Mouse (Mus musculus) forebrain, embryonic 16.5 days (tissue): ENCODE measurements at regions not wholly inside any gene's neighbourhood (a gene's known extent, or its start where the extent isn't known, plus 50 kb on each side); places are given as distances from the start of the nearest gene placed in this dataset.

ENCODE experiments used
- ATAC-seq: fragments of 200-750 bp; cut with Nextera tagmentation; 2 replicates; pipeline ENCODE4 v1.8.0; 2017; ENCODE audit warnings: mild to moderate bottlenecking, moderate library complexity
- H3K27ac ChIP-seq: fragments of 300-500 bp; sonication (generic); 2 replicates; pipeline ENCODE4 v1.5.1; 2014; ENCODE audit warnings: low read length, control low read depth
- H3K27me3 ChIP-seq: fragments of 300-500 bp; sonication (generic); replicated peaks from 2 replicates; pipeline ENCODE4 v1.6.1; 2014; ENCODE audit warnings: low read length; ENCODE audit not compliant: control insufficient read depth, insufficient read depth
- H3K36me3 ChIP-seq: fragments of 300-500 bp; sonication (generic); 2 replicates; pipeline ENCODE4 v1.6.1; 2014; ENCODE audit not compliant: control insufficient read depth, insufficient read depth
- H3K4me1 ChIP-seq: fragments of 300-500 bp; sonication (generic); replicated peaks from 2 replicates; pipeline ENCODE4 v1.6.1; 2014; ENCODE audit warnings: low read length; ENCODE audit not compliant: control insufficient read depth, insufficient read depth
- H3K4me2 ChIP-seq: fragments of 300-500 bp; sonication (generic); 2 replicates; pipeline ENCODE4 v1.6.1; 2014; ENCODE audit warnings: mild to moderate bottlenecking, low read length, control low read depth
- H3K4me3 ChIP-seq: fragments of 300-500 bp; sonication (generic); replicated peaks from 2 replicates; pipeline ENCODE4 v1.5.1; 2014; ENCODE audit warnings: mild to moderate bottlenecking, low read length, control low read depth
- H3K9ac ChIP-seq: fragments of 300-500 bp; sonication (generic); replicated peaks from 2 replicates; pipeline ENCODE4 v1.6.1; 2014; ENCODE audit warnings: low read depth, low read length, control low read depth
- H3K9me3 ChIP-seq: fragments of 300-500 bp; sonication (generic); 2 replicates; pipeline ENCODE4 v1.6.1; 2016; ENCODE audit warnings: low read length; ENCODE audit not compliant: control insufficient read depth
- WGBS: fragments of 180-500 bp; shearing (Covaris S2); extraction: QIAGEN DNeasy Blood & Tissue Kit; methylation state at CpG from one replicate; pipeline ENCODE4 v1.1.7; 2014; 5-methylcytosine and 5-hydroxymethylcytosine counted together

DNA sequence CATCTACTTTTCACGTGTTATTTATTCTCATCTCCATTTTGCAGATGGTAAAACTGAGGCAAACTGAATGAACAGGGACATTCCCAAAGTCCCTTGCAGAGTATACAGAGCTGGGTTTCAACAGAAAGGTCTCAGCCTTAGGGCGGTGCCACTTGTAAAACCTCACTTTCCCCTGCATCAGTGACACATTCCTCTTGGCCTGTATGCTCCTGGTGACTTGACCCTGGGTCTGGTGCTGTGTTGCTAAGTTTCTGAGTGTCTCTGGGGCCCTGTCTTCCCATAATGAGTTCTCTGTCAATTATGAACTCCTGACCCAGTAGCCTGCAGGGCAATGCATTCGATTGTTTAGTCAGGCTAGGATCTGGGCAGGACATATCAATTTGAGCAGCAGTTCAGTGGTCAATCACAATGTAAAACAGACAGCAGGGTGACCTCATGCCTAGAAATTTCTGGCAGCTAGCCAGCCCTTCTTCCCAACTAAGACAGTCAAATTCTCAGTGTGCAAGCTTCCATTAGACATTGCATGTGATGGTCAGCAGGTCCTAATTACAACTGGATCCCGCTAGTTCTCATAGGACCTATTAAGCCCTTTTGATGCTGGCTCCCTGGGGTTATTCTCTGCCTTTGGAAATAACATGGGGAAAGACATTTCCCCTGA lies 863.5 kb upstream of the Lrrc6 start:
- WGBS: 51% methylated on average over 4 of the region's 4 CpGs
- Histone ChIP-seq H3K27me3 (no peaks in the 10 kb centered on the region), H3K9ac (no peak overlapping the region), H3K4me1 (no peaks in the 10 kb centered on the region), H3K4me3 (no peak overlapping the region), H3K9me3 (no peaks in the 10 kb centered on the region), H3K36me3 (no peaks in the 10 kb centered on the region), H3K4me2 (no peak overlapping the region), H3K27ac (no peak overlapping the region)
- peak; percentile 59 for ATAC-seq

DNA sequence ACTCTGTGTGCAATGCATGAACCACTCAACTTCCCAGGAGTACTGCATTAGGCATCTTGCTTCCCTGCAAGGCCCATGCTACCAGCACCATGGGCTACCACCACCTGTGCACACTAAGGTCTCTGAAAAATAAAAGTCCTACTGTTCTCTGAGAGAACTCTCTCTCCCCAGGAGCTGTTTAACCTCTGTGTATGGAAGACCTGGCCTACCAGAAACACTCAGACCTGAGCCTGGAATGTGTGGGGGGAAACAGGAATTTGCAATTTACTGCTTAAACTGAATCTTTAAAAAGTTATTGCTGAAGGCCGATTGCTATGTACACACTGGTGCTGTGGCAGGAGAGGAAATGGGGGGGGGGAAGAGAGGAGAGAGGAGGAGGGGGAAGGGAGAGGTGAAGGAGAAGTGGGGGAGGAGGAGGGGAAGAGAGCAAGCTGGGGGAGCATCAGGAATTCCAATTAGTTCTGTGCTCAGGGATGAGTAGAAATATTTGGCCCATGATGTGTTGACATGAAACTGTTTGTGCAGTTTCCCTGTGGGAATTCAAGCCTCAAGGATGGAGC lies 860.4 kb upstream of the Lrrc6 start:
- no peaks in the 10 kb centered on the region for H3K27me3 ChIP-seq
- no peaks in the 10 kb centered on the region for H3K36me3 ChIP-seq
- no peak overlapping the region for H3K4me3 ChIP-seq
- no peak overlapping the region for H3K27ac ChIP-seq
- no peak overlapping the region for H3K9ac ChIP-seq
- no peak overlapping the region for H3K4me2 ChIP-seq
- no peak for ATAC-seq
- WGBS: 63% methylated on average over 1 of the region's 1 CpGs
- no peaks in the 10 kb centered on the region for H3K4me1 ChIP-seq
- no peaks in the 10 kb centered on the region for H3K9me3 ChIP-seq

DNA sequence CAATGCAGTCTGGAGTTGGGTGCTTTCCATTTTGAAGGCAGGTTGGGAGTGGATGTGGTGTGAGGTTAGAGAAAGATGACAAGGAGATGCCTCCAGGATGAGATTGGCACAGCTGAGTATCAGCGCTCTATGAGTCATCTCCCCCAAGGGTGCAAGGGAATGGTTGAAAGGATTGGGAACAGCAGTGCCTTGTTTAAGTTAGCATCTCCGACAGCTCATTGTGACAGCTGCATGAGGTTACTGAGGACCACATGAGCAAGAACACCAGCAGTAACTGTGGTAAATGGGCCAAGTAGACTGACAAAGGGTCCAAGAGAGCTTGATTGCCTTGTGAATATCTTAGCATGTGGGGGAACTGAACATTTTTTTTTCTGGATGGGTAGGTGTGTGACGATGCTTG lies 857.2 kb upstream of the Lrrc6 start:
- Histone ChIP-seq H3K36me3 (no peaks in the 10 kb centered on the region), H3K9ac (no peak overlapping the region), H3K27me3 (no peaks in the 10 kb centered on the region), H3K27ac (no peak overlapping the region), H3K4me2 (no peak overlapping the region), H3K9me3 (no peaks in the 10 kb centered on the region), H3K4me3 (no peak overlapping the region), H3K4me1 (no peaks in the 10 kb centered on the region)
- WGBS: 82% methylated on average over 3 of the region's 3 CpGs
- no peak for ATAC-seq

GRCm38 (mm10) chr15:67355334-67355733 lies 854.6 kb upstream of the Lrrc6 start:
- Histone ChIP-seq H3K27me3 (no peaks in the 10 kb centered on the region), H3K9ac (no peak overlapping the region), H3K36me3 (no peaks in the 10 kb centered on the region), H3K27ac (no peak overlapping the region), H3K4me2 (no peak overlapping the region), H3K9me3 (no peaks in the 10 kb centered on the region), H3K4me1 (no peaks in the 10 kb centered on the region), H3K4me3 (no peak overlapping the region)
- ATAC-seq: no peak

- H3K36me3 ChIP-seq: no peaks in the 10 kb centered on the region
- no peaks in the 10 kb centered on the region for H3K9me3 ChIP-seq
- H3K4me3 ChIP-seq: no peak overlapping the region
- no peak for ATAC-seq
- no peak overlapping the region for H3K4me2 ChIP-seq
- H3K9ac ChIP-seq: no peak overlapping the region
- no peaks in the 10 kb centered on the region for H3K27me3 ChIP-seq
- no peaks in the 10 kb centered on the region for H3K4me1 ChIP-seq
- H3K27ac ChIP-seq: no peak overlapping the region
These were observed 854.0 kb upstream of the Lrrc6 start for GRCm38 (mm10) chr15:67354598-67355159.

DNA sequence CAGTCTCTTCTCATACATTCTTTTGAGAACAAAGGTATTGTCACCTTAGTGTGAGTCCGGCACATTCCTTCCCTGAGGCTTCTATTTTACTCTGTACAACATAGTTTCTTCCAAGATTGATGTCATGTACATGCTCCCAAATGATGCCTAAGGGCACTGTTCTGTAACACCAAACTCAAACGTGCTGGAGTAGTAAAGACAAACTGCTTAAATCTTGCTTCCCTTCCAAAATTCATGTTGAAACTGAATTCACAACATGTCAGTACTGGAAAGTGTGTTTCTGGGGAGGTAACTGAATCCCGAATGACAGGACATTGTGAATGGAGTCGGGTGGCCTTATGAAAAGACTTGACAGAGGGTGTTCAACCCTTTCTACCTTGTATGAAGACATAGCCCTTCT lies 848.8 kb upstream of the Lrrc6 start:
- H3K4me3 ChIP-seq: no peak overlapping the region
- no peak overlapping the region for H3K27ac ChIP-seq
- no peak for ATAC-seq
- WGBS: 83% methylated on average over 4 of the region's 4 CpGs
- no peak overlapping the region for H3K9ac ChIP-seq
- H3K4me2 ChIP-seq: no peak overlapping the region
- H3K9me3 ChIP-seq: no peaks in the 10 kb centered on the region
- H3K36me3 ChIP-seq: no peaks in the 10 kb centered on the region
- H3K27me3 ChIP-seq: no peaks in the 10 kb centered on the region
- no peaks in the 10 kb centered on the region for H3K4me1 ChIP-seq

- no peaks in the 10 kb centered on the region for H3K9me3 ChIP-seq
- WGBS: 90% methylated on average over 7 of the region's 7 CpGs
- no peak overlapping the region for H3K27ac ChIP-seq
- H3K4me1 ChIP-seq: no peaks in the 10 kb centered on the region
- H3K4me3 ChIP-seq: no peak overlapping the region
- ATAC-seq: no peak
- H3K9ac ChIP-seq: no peak overlapping the region
- no peaks in the 10 kb centered on the region for H3K36me3 ChIP-seq
- no peak overlapping the region for H3K4me2 ChIP-seq
- no peaks in the 10 kb centered on the region for H3K27me3 ChIP-seq
These were observed 844.8 kb upstream of the Lrrc6 start for GRCm38 (mm10) chr15:67345179-67346148.

GRCm38 (mm10) chr15:67342050-67342449 lies 841.3 kb upstream of the Lrrc6 start:
- Histone ChIP-seq H3K36me3 (no peaks in the 10 kb centered on the region), H3K4me2 (no peak overlapping the region), H3K9ac (no peak overlapping the region), H3K27ac (no peak overlapping the region), H3K27me3 (no peaks in the 10 kb centered on the region), H3K4me3 (no peak overlapping the region), H3K9me3 (no peaks in the 10 kb centered on the region), H3K4me1 (no peaks in the 10 kb centered on the region)
- no peak for ATAC-seq
- 89% methylated on average over 3 of the region's 3 CpGs for WGBS

- WGBS: 80% methylated on average over 5 of the region's 5 CpGs
- no peaks in the 10 kb centered on the region for H3K9me3 ChIP-seq
These were observed 836.3 kb upstream of the Lrrc6 start for GRCm38 (mm10) chr15:67337040-67337395.

More at GRCm38 (mm10) chr15:67337040-67337395, 836.3 kb upstream of the Lrrc6 start:
- no peak overlapping the region for H3K27ac ChIP-seq
- H3K4me2 ChIP-seq: no peak overlapping the region
- H3K4me3 ChIP-seq: no peak overlapping the region
- no peaks in the 10 kb centered on the region for H3K4me1 ChIP-seq
- ATAC-seq: no peak
- H3K36me3 ChIP-seq: no peaks in the 10 kb centered on the region
- no peaks in the 10 kb centered on the region for H3K27me3 ChIP-seq
- H3K9ac ChIP-seq: no peak overlapping the region
